Mouse (Mus musculus): ENCODE data around the gene Hoxa11.

DNA sequence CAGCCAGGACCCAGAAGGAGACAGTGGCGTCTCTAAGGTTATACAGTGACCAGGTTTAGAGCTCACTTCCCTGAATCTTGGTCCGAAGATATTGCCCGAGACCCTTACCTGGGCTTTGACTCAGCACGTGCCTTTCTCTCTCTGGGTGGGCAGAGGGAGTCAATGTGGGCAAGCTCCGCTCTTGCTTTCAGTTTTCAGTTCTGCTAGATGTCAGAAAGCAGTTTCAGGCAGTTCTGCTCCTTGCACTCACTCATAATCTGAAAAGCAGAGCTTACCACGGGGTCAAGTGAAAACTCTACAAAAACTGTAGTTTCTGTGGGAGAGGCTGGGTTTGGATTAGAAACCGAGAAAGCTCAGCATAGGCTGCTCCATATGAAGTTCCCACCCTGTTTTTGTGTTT lies 46.7 kb upstream of the Hoxa11 start:
- TF ChIP-seq POLR2A (IDR thresholded peaks at IDR 0.05; ENCODE audit: borderline replicate concordance, low read depth, low read length): no peak
- TF ChIP-seq CTCF (IDR thresholded peaks at IDR 0.05; ENCODE audit: low read depth, low read length): no peak
